ENCODE assay signal across 18 mouse cellular contexts in genomic region chr10:119038991-119039390, GRCm38 (mm10).
A peak's percentile ranks its signal among the peaks of the same experiment; 100 is the strongest.
DNase-seq lines count a peak whose midpoint lies in the region; ATAC-seq and TF ChIP-seq lines count a peak whose summit lies in the region.
"Had no signal": no experiment of that assay in that cellular context is flagged by ENCODE, and none has a peak within 500 bp of the region (broad histone marks: within the 10 kb centered on the region; RNA-seq: fewer than 3 reads in every experiment).

No protein-coding gene starts in this region.

- WGBS in hindbrain, embryonic 10.5 days: 85% methylated on average over 6 of the region's 6 CpGs
- 88% methylated on average over 6 of the region's 6 CpGs for WGBS in hindbrain, embryonic 13.5 days
- 28% methylated on average over 6 of the region's 6 CpGs for WGBS in thymus, adult 2 months

- H3K27me3 ChIP-seq in hindbrain, embryonic 10.5 days (ENCODE audit: insufficient read depth, poor library complexity, severe bottlenecking): no peaks in the 10 kb centered on the region
- H3K27me3 ChIP-seq in hindbrain, embryonic 13.5 days: no peaks in the 10 kb centered on the region
- H3K27me3 ChIP-seq in thymus, adult 2 months (ENCODE audit: control insufficient read depth, insufficient read depth, low read length): no peaks in the 10 kb centered on the region
- H3K27me3 ChIP-seq: embryonic facial prominence, embryonic 12.5 days; forebrain, embryonic 15.5 days; heart, embryonic 13.5 days; hindbrain, embryonic 15.5 days had no signal

- H3K9me3 ChIP-seq in hindbrain, embryonic 10.5 days: no peaks in the 10 kb centered on the region
- H3K9me3 ChIP-seq in hindbrain, embryonic 13.5 days: no peaks in the 10 kb centered on the region
- H3K9me3 ChIP-seq: embryonic facial prominence, embryonic 12.5 days; forebrain, embryonic 15.5 days; G1E; heart, embryonic 13.5 days; hindbrain, embryonic 15.5 days had no signal

- no peak overlapping the region for H3K4me3 ChIP-seq in hindbrain, embryonic 10.5 days
- no peak overlapping the region for H3K4me3 ChIP-seq in hindbrain, embryonic 13.5 days
- H3K4me3 ChIP-seq in thymus, adult 2 months (ENCODE audit: control insufficient read depth, insufficient read depth, low read length): no peak overlapping the region
- H3K4me3 ChIP-seq: embryonic facial prominence, embryonic 12.5 days; forebrain, embryonic 15.5 days; heart, embryonic 13.5 days; hindbrain, embryonic 15.5 days had no signal

- no peak for ATAC-seq in hindbrain, embryonic 13.5 days (ENCODE audit: low FRiP score)
- ATAC-seq: forebrain, embryonic 15.5 days had no signal

- no peak overlapping the region for H3K4me2 ChIP-seq in hindbrain, embryonic 13.5 days
- H3K4me2 ChIP-seq: embryonic facial prominence, embryonic 12.5 days; forebrain, embryonic 15.5 days; heart, embryonic 13.5 days; hindbrain, embryonic 15.5 days had no signal

- no peak overlapping the region for H3K9ac ChIP-seq in hindbrain, embryonic 13.5 days
- H3K9ac ChIP-seq: embryonic facial prominence, embryonic 12.5 days; forebrain, embryonic 15.5 days; heart, embryonic 13.5 days; hindbrain, embryonic 15.5 days had no signal

- no peak for TF ChIP-seq CTCF in thymus, adult 2 months (IDR thresholded peaks at IDR 0.05; ENCODE audit: borderline replicate concordance, control insufficient read depth, extremely low read depth, insufficient read depth, low read length, poor library complexity)

- DNase-seq in hindbrain, embryonic 10.5 days (ENCODE audit: low spot score): no peak
- DNase-seq in thymus, adult 2 months: peak; percentile 43
- DNase-seq in thymus, postnatal 25 days: peak; percentile 59
- no peak for DNase-seq in spleen, postnatal 4 days (ENCODE audit: low spot score in 2 of 2)
- no peak for DNase-seq in ovary, postnatal 36 days (ENCODE audit: low spot score)
- DNase-seq: adrenal gland, postnatal 10 days; cerebellum, adult 11-12 months; cerebellum, adult 9-10 months; cerebellum, postnatal 25 days; gastrocnemius, postnatal 25 days; heart, postnatal 10 days; heart, postnatal 4 days had no signal

- H3K36me3 ChIP-seq in hindbrain, embryonic 10.5 days: no peaks in the 10 kb centered on the region
- H3K36me3 ChIP-seq in hindbrain, embryonic 13.5 days: no peaks in the 10 kb centered on the region
- H3K36me3 ChIP-seq in thymus, adult 2 months (ENCODE audit: control insufficient read depth, insufficient read depth, low read length): no peaks in the 10 kb centered on the region
- H3K36me3 ChIP-seq: embryonic facial prominence, embryonic 12.5 days; forebrain, embryonic 15.5 days; G1E; heart, embryonic 13.5 days; hindbrain, embryonic 15.5 days had no signal

- H3K27ac ChIP-seq in hindbrain, embryonic 10.5 days: 0 out of 2 replicates have a peak overlapping the region, but pooled peaks have one; percentile 16
- no peak overlapping the region for H3K27ac ChIP-seq in hindbrain, embryonic 13.5 days
- no peak overlapping the region for H3K27ac ChIP-seq in thymus, adult 2 months (ENCODE audit: control insufficient read depth, insufficient read depth, low read length)
- H3K27ac ChIP-seq: embryonic facial prominence, embryonic 12.5 days; forebrain, embryonic 15.5 days; heart, embryonic 13.5 days; hindbrain, embryonic 15.5 days had no signal

- TF ChIP-seq POLR2A in thymus, adult 2 months (IDR thresholded peaks at IDR 0.05; ENCODE audit: control insufficient read depth, extremely low read depth, insufficient read depth, low read length, poor library complexity): 0 out of 2 replicates have a peak, but pooled peaks have one; percentile 18

- H3K4me1 ChIP-seq in hindbrain, embryonic 10.5 days (replicated peaks): peaks cover 20% of the 10 kb centered on the region
- no peaks in the 10 kb centered on the region for H3K4me1 ChIP-seq in hindbrain, embryonic 13.5 days (replicated peaks)
- peaks cover 25% of the 10 kb centered on the region for H3K4me1 ChIP-seq in thymus, adult 2 months (replicated peaks; ENCODE audit: control insufficient read depth, insufficient read depth, low read length)
- H3K4me1 ChIP-seq: embryonic facial prominence, embryonic 12.5 days; forebrain, embryonic 15.5 days; hindbrain, embryonic 15.5 days had no signal

Comparison
In these comparisons a context has a peak if more than half of its experiments do, and no peak if none do; other contexts are left out.
1. DNase-seq: peak in thymus, adult 2 months (single experiment) and thymus, postnatal 25 days (single experiment); none in hindbrain, embryonic 10.5 days (single experiment), spleen, postnatal 4 days (0 of 2) and ovary, postnatal 36 days (single experiment).